Mouse (Mus musculus): Measurements from ENCODE around the gene Zbtb20. TPM values are rescaled to one million over a fixed set of nuclear protein-coding genes. Genes with fewer than 3 reads are reported as not detected.

Gene Zbtb20
- total RNA-seq, 2 experiments from 2014 or later = 40.1 to 64.5 TPM

DNA sequence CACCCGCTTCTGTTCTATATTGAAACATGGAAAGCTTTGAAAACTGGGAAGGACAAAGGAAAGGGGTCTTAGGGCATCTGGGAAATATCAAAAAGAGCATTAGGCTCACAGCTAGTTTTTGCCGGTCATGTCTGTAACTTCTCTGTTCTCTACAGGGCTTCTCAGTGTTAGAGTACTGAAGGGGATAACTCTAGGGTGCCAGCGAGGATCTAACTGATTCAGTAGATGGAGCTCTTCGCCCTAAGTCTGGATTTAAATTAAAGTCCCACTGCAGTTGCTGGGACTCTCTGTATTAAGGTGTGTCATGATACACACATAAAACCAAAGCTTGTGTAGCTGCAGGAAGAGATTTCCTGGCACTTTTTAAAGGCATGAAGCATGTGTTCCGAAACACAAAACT, 634.8 kb downstream of the Zbtb20 start:
- no peak for DNase-seq (ENCODE audit: low spot score in 2 of 2)
- intact Hi-C loops (cut with DNase I) = no loop called here

DNA sequence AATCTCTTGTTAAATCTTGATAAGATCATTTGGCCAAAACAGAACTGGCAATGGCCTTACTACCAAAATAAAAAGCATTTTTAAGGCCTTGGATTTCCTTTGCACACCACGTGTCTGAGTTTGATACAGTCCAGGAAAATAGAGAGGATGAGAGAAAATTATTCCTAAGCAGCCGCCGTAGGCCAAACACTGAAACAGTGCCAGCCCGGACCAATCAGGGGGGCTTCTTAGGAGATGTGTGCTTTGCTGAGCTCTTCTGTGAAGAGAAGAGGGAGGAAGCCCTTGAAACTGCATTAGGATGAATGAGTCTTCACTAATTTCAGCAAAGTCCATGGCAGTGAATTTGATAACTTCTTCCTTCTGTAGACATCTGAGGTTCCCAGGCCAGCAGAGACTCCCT, 635.9 kb downstream of the Zbtb20 start:
- intact Hi-C loops (cut with DNase I) = no loop called here
- DNase-seq (ENCODE audit: low spot score in 2 of 2) = no peak

DNA sequence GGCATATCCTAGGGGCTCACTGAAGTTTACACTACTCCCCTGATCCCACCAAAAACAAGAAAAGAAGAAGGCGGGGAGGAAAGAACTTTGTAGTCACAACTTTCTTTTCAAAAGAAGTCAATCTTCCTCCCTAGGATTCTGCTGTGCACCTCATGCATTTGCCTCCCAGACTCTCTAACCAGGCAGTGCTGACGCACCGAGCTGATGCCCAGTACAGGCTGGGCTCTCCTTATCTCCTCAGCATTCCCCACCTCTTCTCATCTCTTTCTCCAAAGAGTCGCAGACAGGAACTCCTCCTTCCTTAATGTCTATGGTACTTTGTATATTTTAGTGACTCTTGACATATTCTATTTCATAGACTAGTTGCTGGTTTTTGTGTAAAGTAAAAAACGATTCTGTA, 638.3 kb downstream of the Zbtb20 start:
- intact Hi-C loops (cut with DNase I) = no loop called here
- no peak for DNase-seq (ENCODE audit: low spot score in 2 of 2)

DNA sequence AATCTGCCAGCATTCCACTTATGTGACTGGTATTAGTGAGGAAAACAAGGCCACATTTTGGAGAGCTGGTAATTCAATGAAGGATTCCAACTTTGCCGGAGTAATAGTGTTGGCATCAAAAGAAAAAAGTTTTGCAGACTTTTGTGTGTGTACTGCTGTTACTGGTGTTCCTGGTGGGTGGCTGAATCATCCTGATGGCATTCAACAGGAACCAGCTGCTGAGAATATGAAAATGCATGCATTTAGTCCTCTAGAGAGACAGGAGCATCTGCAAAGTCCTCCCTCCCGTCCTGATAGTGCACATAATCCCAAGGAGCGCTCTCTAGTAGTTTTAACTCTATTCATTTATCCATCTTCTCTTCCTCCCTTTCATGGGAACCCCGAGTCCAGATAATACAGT, 639.9 kb downstream of the Zbtb20 start:
- no peak for DNase-seq (ENCODE audit: low spot score in 2 of 2)
- intact Hi-C loops (cut with DNase I) = no loop called here

DNA sequence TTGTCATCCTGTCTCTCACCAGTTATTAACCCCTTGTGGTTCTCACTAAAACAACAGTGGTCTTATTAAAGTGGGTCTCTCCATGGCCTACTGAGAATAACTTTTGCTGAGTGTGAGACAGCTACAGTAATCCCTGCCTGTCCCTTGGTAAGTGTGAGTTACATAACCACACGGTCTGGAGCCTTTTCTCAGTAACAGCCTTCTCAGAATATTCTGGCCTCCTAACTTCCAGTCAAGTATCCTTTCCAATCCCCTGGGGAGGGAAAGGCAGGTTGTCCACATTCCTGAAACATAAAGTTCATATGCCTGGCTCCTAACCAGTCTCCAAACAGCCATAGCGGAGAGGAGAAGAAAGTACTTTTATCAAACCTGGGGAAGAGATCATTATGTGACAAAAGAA, 644.6 kb downstream of the Zbtb20 start:
- DNase-seq (ENCODE audit: low spot score in 2 of 2) = no peak
- intact Hi-C loops (cut with DNase I) = no loop called here

DNA sequence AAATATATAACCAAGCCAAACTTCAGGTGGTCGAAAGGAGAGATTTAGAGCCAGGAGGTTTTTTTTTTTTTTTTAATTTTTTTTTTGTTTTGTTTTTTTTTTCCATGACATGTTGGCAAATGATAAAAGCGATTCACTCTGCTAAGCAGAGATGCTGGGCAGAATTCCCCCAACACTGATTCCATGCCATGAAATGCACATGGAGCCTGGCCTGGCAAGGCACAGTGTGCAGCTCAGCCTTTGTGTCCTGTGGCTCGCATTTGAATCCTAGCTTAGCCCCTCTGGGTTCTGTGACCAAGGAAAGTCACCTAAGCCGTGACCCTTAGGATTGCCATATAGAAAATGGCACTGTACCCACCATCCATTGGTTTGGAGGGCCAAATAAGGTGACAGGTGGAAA, 646.8 kb downstream of the Zbtb20 start:
- intact Hi-C loops (cut with DNase I) = no loop called here
- DNase-seq (ENCODE audit: low spot score in 2 of 2) = no peak

DNA sequence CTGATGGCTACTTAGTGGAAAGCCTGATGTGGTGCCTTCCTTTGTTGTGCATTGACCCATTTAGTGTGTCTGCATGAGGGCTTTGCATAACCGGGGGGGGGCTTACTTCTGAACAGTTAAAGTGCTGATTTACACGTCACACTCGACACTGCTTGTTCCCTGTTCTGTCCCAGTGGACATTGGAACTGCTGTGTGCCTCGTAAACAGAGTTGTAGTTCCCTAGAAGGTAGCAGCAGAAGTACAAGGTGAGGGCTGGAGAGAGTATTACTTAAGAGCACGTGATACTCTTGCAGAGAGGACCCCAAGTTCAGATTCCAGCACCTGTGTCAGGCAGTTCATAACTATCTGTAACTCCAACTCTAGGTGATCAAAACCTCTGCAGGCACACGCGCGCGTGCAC, 648.5 kb downstream of the Zbtb20 start:
- no peak for DNase-seq (ENCODE audit: low spot score in 2 of 2)
- intact Hi-C loops (cut with DNase I) = no loop called here

DNA sequence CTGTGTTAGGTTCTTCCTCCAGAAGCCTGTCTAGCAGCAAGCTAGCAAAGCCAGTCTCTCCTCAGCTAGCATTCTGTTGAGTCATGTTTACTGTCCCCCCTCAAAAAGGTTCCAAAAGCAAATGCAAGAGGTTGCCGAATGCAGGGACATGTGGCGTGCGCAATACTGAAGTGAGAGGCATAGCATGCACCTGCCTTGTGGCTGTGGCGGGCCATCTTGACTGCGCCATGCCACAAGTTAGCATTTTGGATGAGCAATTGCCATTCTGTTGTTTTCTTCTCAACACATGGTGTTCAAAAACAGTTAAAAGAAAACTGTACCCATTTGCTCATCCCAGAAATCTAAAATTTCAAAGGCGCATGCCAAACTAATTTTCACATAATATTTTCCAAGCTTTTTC, 649.9 kb downstream of the Zbtb20 start:
- DNase-seq (ENCODE audit: low spot score in 2 of 2) = no peak
- intact Hi-C loops (cut with DNase I) = no loop called here

DNA sequence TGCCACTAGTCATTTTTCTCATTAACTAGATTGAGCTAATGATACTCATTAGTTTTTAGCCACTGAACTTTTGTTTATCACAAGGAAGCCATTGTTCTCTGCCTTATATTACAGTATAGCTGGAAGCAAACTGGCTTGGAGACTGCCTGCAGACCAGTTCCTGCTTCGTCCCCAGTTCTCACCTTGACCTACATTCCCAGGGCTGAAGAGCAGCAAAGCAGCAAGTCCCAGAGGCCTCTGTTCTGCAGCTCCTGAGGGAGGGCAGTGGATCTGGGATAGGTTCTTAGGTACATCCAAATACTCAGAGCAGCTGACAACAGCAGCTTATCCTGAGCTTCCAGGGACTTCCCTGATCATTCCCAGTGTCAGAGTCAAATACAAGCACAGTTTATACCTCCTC, 652.6 kb downstream of the Zbtb20 start:
- no peak for DNase-seq (ENCODE audit: low spot score in 2 of 2)
- intact Hi-C loops (cut with DNase I) = no loop called here

DNA sequence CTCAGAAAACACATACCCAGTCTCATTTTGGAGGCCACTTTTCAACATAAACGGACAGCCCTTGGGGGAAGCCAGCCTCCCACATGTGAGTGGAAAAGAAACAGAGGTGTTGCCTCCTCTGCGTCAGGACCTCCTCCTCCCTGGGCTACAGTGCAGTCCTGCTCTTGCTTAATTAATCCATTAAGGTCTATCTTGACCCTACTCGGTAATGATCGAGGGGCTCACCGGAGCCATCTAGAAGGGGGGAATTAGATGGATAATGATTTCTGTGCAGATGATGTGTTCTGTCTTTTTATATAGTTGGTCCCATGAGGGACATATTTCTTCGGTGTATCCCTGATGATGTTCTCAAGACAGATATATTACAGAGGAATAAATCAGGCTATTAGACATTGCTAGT, 655.6 kb downstream of the Zbtb20 start:
- intact Hi-C loops (cut with DNase I) = loop anchor here (10.0 kb wide), 1 partner anchor 273 kb away; no protein-coding TSS in a partner anchor
- DNase-seq (ENCODE audit: low spot score in 2 of 2) = no peak

DNA sequence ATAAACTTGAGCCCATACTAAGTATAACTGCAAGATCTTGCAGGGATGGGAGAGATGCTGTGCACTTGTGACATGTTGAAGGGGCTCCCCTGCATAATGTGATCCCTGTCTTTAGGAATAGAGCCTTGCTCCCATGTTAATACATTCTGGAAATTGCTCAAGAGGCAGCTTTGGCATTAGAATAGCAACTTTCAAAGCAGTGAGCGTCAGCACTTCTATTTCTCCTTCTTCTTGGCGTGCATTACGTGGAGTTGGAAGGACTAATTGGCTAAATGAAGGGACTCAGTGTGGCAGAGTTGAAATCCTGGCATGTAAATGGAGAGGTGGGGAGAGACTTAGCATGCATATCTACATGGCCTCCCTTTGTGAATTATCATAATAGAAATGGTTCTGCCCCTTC, 658.4 kb downstream of the Zbtb20 start:
- intact Hi-C loops (cut with DNase I) = loop anchor here (10.0 kb wide), 1 partner anchor 271 kb away; no protein-coding TSS in a partner anchor

DNA sequence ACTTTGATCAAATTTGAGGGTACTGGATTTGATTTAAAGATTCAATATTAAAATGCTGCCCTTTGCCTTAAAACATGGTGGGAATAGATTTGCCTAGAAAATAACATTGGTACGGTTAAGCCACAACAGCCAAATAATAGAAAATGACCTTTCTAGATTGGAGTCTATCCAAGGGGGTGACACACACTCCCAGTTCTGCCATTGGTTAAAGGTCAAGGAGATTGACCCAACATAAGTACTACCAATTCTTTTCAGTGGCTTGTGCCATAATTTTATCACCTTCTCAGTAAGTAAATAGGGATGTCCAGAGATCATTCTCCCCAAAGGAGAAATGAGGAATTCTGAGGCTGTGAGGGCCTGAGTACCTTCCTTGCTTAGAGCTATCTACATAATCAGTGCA, 660.2 kb downstream of the Zbtb20 start:
- intact Hi-C loops (cut with DNase I) = loop anchor here (10.0 kb wide), 1 partner anchor 269 kb away; no protein-coding TSS in a partner anchor
- DNase-seq (ENCODE audit: low spot score in 2 of 2) = no peak

More for the DNA sequence above, 658.4 kb downstream of the Zbtb20 start:
- DNase-seq (ENCODE audit: low spot score in 2 of 2) = no peak

DNA sequence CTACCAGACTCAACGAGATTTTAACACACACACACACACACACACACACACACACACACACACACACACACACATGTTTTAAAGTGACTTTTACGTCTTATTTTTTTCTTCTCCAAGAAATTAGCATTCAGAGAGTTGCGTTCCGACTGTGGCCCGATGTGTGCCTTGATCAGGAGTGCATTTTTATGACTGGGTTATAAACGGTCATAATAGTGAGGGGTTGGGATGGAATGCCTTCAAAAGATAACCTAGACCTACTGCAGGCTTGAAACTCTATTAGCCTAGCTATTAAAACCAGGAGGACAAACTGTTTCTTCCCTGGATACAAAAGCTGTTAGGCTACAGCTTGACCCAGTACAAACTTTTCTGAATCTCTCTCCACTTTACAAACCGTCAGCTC, 661.5 kb downstream of the Zbtb20 start:
- intact Hi-C loops (cut with DNase I) = loop anchor here (10.0 kb wide), 1 partner anchor 268 kb away; no protein-coding TSS in a partner anchor
- DNase-seq (ENCODE audit: low spot score in 2 of 2) = no peak

DNA sequence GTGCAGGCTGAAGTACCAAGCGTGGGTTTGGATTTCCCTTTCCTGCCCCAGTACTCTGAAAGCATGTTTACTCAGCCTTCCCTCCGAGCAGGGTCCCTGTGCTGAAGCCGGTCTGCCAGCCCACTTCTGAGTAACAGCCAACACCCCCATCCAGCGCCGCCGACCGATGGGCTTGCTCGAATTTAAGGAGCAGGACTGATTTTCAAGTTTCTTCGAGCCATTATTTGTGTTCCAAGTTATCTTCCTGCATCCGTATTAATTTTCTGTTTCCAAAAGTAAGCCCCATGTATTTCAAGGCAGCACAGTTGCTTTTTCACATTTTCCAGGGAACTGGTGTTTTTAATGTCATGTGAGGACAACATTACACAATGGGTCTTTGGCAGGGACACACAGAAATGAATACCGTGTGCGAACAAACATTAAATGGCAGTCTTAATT, 664.0 kb downstream of the Zbtb20 start:
- DNase-seq (ENCODE audit: low spot score in 2 of 2) = no peak
- intact Hi-C loops (cut with DNase I) = loop anchor here (2.0 to 10.0 kb wide), 2 partner anchors 35 to 265 kb away; no protein-coding TSS in a partner anchor

DNA sequence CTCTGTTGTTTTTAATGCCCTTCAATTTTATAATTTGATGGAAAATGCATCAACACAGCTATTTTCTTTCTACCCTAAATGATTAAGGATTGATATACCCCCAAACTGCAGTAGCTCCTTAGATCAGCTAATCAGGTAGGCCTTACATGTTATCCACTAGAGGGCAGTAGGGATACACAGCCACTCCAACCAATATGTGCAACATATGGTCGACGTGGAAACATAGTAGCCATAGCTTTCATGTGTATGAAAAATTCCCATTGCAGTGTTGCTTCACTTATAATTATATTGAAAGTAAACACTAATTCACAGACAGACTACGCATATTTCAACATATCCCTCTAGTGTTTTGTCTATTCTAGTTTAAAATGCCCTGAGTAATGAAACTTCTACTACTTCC, 664.4 kb downstream of the Zbtb20 start:
- intact Hi-C loops (cut with DNase I) = no loop called here
- no peak for DNase-seq (ENCODE audit: low spot score in 2 of 2)

DNA sequence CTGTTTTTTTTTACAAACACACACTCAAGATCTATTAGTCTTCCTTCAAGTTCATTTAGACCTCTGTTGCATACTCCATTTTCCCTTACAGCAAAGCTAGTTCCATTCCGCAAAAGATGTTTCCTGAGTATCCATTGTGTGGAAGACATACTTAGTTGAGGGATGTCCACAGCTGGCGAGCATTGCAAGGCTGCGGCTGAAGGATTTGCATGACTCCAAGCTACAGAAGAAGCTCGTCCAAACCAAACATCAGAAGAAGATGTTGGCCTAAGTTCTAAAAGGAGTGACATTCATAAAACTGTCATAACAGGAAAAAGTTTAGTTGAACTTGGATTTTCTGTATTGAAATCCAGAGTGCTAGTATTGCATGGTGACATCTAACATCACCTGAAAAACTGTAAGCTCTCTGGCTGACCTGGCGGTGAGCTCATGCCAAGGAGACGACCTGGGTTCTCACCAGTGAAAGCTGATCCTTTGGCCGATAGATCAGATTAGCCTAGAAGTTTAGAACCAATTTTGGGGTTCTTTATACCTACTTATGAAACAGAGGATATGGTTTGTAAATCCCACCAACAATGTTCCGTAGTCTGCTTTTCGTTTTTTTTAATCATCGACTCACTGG, 665.0 kb downstream of the Zbtb20 start:
- DNase-seq (ENCODE audit: low spot score in 2 of 2) = no peak
- intact Hi-C loops (cut with DNase I) = no loop called here

DNA sequence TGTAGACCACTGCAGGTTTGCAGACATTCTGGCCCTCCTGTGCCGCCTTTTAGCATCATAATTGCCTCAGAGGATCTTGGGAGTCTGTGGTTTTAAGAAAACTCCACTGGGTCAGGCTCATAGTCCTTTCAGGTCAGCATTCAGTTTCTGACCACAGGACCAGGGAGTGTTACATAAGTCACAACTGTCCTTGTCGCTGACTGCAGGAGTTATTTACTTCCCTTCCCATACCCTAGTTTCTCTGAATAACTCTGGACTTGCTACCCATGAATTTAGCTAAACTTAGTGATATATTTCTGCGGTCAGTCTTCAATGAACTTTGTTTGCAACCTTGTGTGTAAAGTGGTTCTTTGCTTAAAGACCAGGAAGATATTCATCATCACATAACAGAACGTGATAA, 669.6 kb downstream of the Zbtb20 start:
- no peak for DNase-seq (ENCODE audit: low spot score in 2 of 2)
- intact Hi-C loops (cut with DNase I) = no loop called here

DNA sequence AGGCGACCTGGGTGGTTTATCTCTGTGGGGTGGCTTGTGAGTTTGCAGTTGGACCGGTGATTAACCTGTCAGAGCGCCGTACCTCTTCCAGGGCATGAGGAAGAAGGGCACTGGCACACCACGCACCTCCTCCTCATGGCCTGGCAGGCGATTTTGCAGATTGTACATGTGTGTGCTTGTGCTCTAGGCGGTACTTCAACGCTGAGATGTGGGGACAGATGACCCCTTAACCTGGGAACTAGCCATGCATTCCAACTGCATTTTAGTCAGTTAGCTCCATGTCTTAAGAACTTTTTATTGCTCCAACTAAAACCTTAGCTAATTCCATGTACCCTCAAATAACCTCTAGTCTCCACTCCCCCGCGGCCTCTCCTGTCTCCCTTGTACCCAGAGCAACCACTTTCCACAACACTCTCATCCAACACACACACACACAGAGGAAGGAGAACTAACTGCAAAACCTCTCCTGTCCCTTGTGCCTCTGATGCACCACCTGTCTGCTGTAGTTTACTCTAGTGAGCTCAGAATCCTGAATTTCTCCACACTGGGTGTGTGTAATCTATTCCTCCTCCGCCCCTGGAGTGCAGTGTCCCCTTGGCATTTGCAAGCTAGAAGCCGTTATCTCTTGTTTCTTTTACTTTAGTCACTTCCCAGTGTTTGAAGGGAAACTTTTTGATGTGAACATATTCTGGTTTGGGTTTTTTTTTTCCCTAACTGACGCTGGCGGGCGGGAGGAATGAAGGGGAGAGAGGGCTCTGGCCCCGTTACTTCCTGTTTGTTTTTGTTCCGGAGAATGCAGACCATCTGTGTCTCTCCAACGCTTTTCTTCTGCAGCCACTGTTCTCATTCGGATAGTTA, 671.9 kb downstream of the Zbtb20 start:
- intact Hi-C loops (cut with DNase I) = no loop called here
- DNase-seq (ENCODE audit: low spot score in 2 of 2) = no peak

DNA sequence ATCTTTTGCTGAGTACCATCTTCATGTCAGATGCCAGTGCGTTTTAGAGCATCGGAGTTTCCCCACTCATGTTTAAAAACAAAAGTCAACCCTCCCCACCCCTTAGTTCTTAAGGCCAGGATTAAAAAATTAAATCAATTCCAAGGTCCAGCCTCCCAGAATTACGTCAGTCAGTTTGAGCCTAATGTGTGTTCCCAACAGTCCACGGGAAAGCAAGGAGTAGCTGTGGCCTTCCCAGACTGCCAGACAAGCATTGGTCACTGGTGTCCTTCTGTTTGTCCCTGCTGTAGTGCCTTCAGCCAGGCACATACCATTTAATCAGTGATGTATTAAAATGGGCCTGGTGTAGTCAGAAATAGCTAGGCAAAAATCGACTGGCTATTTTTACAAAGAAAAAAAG, 673.1 kb downstream of the Zbtb20 start:
- intact Hi-C loops (cut with DNase I) = no loop called here
- no peak for DNase-seq (ENCODE audit: low spot score in 2 of 2)

DNA sequence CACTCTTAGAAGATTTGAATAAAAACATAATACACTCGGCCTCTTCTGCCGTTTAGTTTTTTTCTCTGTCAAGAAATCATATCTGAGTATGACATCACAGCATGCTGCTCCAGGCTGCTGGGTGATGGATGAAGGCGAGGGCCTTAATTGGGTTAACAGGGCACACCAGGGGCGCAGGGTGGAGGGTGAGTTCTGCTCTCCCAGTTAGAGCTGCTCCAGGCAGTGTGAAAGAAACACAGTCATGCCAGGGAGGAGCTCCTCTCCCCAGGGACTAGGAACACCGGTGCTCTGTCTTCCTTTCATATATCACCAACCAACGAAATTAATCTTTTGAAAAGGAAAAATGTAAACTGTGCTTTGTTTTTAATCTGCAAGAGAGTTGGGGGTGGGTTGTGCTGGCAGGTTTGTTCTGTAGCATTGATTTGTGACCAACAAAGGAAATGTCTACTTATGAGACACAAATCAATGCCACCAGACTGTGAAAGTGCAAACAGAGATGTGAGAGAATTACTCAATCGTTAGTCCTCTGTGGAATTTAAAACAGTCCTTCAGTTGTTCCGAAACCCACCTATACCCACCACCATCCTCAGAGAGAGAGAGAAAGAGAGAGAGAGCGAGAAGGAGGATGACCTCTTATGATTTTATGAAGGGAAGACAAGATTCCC, 673.9 kb downstream of the Zbtb20 start:
- intact Hi-C loops (cut with DNase I) = no loop called here
- no peak for DNase-seq (ENCODE audit: low spot score in 2 of 2)
